12 mouse cellular contexts compared by ENCODE assay signal in the genomic region with DNA sequence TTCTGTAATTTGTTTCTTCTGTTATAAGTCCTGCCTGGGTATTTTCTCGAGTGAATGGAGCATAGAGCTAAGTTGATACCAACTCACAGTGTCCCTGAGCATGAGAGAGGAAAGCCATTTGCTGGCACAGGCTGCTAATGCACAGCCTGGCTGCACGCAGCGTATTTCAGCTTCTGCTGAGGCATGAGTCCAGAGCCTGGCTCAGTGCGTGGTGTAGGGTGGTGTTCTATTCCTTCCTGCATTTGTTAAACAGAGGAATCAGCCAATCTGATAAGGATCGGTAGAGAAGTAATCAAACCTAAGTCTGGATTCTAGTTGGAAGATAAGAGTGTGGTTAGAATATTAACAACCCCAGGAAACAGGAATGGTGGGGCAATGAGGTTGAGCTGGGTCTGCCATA.
"Had no signal": no experiment of that assay in that cellular context is flagged by ENCODE, and none has a peak within 500 bp of the region (broad histone marks: within the 10 kb centered on the region; RNA-seq: fewer than 3 reads in every experiment).

No protein-coding gene starts in this region.

- H3K4me1 ChIP-seq: limb, embryonic 15.5 days; liver, embryonic 12.5 days had no signal

- H3K9me3 ChIP-seq: kidney, embryonic 15.5 days; limb, embryonic 15.5 days; liver, embryonic 12.5 days; neural tube, embryonic 12.5 days had no signal

- H3K27me3 ChIP-seq: limb, embryonic 15.5 days; neural tube, embryonic 12.5 days had no signal

- DNase-seq: kidney, adult 2 months; kidney, postnatal 14 days; midbrain, embryonic 14.5 days; right cerebral cortex, postnatal 4 days; spleen, adult 18-20 months; thymus, adult 18-20 months; thymus, postnatal 14 days had no signal

- ATAC-seq: intestine, embryonic 16.5 days; liver, embryonic 12.5 days had no signal

- H3K4me2 ChIP-seq: kidney, embryonic 15.5 days; limb, embryonic 15.5 days; liver, embryonic 12.5 days; neural tube, embryonic 12.5 days had no signal

- H3K36me3 ChIP-seq: kidney, embryonic 15.5 days; limb, embryonic 15.5 days; liver, embryonic 12.5 days; neural tube, embryonic 12.5 days had no signal

- H3K9ac ChIP-seq: kidney, embryonic 15.5 days; limb, embryonic 15.5 days; liver, embryonic 12.5 days; neural tube, embryonic 12.5 days had no signal

- H3K4me3 ChIP-seq: kidney, embryonic 15.5 days; limb, embryonic 15.5 days; liver, embryonic 12.5 days; neural tube, embryonic 12.5 days had no signal

- H3K27ac ChIP-seq: kidney, embryonic 15.5 days; limb, embryonic 15.5 days; liver, embryonic 12.5 days; neural tube, embryonic 12.5 days had no signal
